Mouse (Mus musculus): ENCODE measurements at regions not wholly inside any gene's neighbourhood (a gene's known extent, or its start where the extent isn't known, plus 50 kb on each side); places are given as distances from the start of the nearest gene placed in this dataset.

DNA sequence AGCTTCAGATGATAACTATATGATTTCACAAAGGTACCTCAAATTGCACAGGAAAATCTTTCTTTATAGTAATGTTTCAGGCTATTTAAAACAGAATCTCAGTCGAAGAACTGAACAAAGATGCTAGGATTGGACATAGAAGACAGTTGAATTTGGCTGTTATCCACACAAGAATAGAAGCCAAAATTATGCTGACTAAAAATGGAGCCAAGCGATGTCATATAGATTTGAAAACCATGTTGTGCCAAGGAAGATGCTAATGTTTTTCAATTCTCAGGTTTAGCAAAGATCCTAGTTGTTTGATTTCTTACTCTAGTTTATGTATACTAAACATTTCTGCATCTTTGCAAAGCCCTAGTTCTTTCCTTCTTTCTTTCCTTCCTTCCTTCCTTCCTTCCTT is 379.6 kb downstream of the Gm43517 start:
- TF ChIP-seq CTCF (conservative IDR thresholded peaks at IDR 0.05; ENCODE audit: insufficient read depth, insufficient read length, low read depth, low read length): no peak
- no peak for TF ChIP-seq POLR2A (IDR thresholded peaks at IDR 0.05; ENCODE audit: low read depth, low read length)
